ENCODE assay signal across 11 mouse cellular contexts in genomic region chr6:101293036-101293572, GRCm38 (mm10).
A peak's percentile ranks its signal among the peaks of the same experiment; 100 is the strongest.
DNase-seq lines count a peak whose midpoint lies in the region; ATAC-seq and TF ChIP-seq lines count a peak whose summit lies in the region.
"Had no signal": no experiment of that assay in that cellular context is flagged by ENCODE, and none has a peak within 500 bp of the region (broad histone marks: within the 10 kb centered on the region; RNA-seq: fewer than 3 reads in every experiment).

No protein-coding gene starts in this region.

- peak overlapping the region; percentile 62; the same call in 1 of the 2 replicates for H3K27ac ChIP-seq in hindbrain, embryonic 10.5 days
- no peak overlapping the region for H3K27ac ChIP-seq in hindbrain, embryonic 11.5 days (ENCODE audit: low read depth, low read length)
- H3K27ac ChIP-seq in MEL (ENCODE audit: control insufficient read depth, low read depth, low read length) = peak overlapping the region; percentile 56
- peak overlapping the region; percentile 29 for H3K27ac ChIP-seq in embryonic facial prominence, embryonic 14.5 days (replicated peaks; ENCODE audit: low read depth, low read length)
- H3K27ac ChIP-seq in limb, embryonic 12.5 days = peak overlapping the region; percentile 70

- H3K9ac ChIP-seq in hindbrain, embryonic 11.5 days (ENCODE audit: low read depth, low read length) = no peak overlapping the region
- peak overlapping the region; percentile 28; the same call in 1 of the 2 replicates for H3K9ac ChIP-seq in MEL (ENCODE audit: control insufficient read depth, low read depth, low read length, poor library complexity, severe bottlenecking)
- H3K9ac ChIP-seq in embryonic facial prominence, embryonic 14.5 days (ENCODE audit: low read depth, low read length) = no peak overlapping the region
- no peak overlapping the region for H3K9ac ChIP-seq in limb, embryonic 12.5 days (replicated peaks)

- TF ChIP-seq CTCF in MEL (IDR thresholded peaks at IDR 0.05 in 2 of 3, conservative IDR thresholded peaks at IDR 0.05 in 1 of 3; ENCODE audit: control insufficient read depth in 1 of 3, insufficient read depth in 1 of 3, low read depth in 2 of 3, low read length in 3 of 3, poor library complexity in 1 of 3, severe bottlenecking in 1 of 3) = no peak

- H3K79me2 ChIP-seq in MEL (ENCODE audit: control insufficient read depth, insufficient read depth, low read length, poor library complexity) = no peaks in the 10 kb centered on the region; the same call in 1 of the 2 replicates

- peaks cover 27% of the 10 kb centered on the region for H3K4me1 ChIP-seq in hindbrain, embryonic 10.5 days (replicated peaks)
- no peaks in the 10 kb centered on the region for H3K4me1 ChIP-seq in hindbrain, embryonic 11.5 days (replicated peaks; ENCODE audit: control insufficient read depth, insufficient read depth, low read length)
- peaks cover 28 to 68% of the 10 kb centered on the region in 2 experiments for H3K4me1 ChIP-seq in MEL (ENCODE audit: control insufficient read depth in 1 of 2, insufficient read depth in 2 of 2, low read length in 2 of 2)
- peaks cover 77% of the 10 kb centered on the region for H3K4me1 ChIP-seq in embryonic facial prominence, embryonic 14.5 days (ENCODE audit: control insufficient read depth, insufficient read depth, low read length)
- peaks cover 83% of the 10 kb centered on the region for H3K4me1 ChIP-seq in limb, embryonic 12.5 days (replicated peaks)

- 77% methylated on average over 12 of the region's 12 CpGs for WGBS in hindbrain, embryonic 10.5 days
- 76% methylated on average over 12 of the region's 12 CpGs for WGBS in hindbrain, embryonic 11.5 days
- WGBS in embryonic facial prominence, embryonic 14.5 days = 44% methylated on average over 12 of the region's 12 CpGs
- 42% methylated on average over 12 of the region's 12 CpGs for WGBS in limb, embryonic 12.5 days

- no peak for TF ChIP-seq RAD21 in MEL (IDR thresholded peaks at IDR 0.05; ENCODE audit: low read depth, low read length)

- TF ChIP-seq POLR2A in MEL (IDR thresholded peaks at IDR 0.05; ENCODE audit: control insufficient read depth in 1 of 2, insufficient read depth in 1 of 2, low read depth in 1 of 2, low read length in 2 of 2, poor library complexity in 1 of 2) = no peak

- no peak overlapping the region for H3K4me3 ChIP-seq in hindbrain, embryonic 10.5 days
- no peak overlapping the region for H3K4me3 ChIP-seq in hindbrain, embryonic 11.5 days (ENCODE audit: low read depth, low read length)
- no peak overlapping the region; a peak in 1 of 4 replicates for H3K4me3 ChIP-seq in MEL (ENCODE audit: control insufficient read depth in 1 of 2, insufficient read depth in 1 of 2, low read depth in 2 of 2, low read length in 2 of 2)
- no peak overlapping the region for H3K4me3 ChIP-seq in embryonic facial prominence, embryonic 14.5 days (ENCODE audit: low read depth, low read length)
- no peak overlapping the region for H3K4me3 ChIP-seq in limb, embryonic 12.5 days (replicated peaks)

- no peaks in the 10 kb centered on the region for H3K9me3 ChIP-seq in hindbrain, embryonic 10.5 days
- no peaks in the 10 kb centered on the region for H3K9me3 ChIP-seq in hindbrain, embryonic 11.5 days (ENCODE audit: control insufficient read depth, low read length)
- no peaks in the 10 kb centered on the region for H3K9me3 ChIP-seq in MEL (replicated peaks; ENCODE audit: insufficient read depth, low read length)
- no peaks in the 10 kb centered on the region for H3K9me3 ChIP-seq in embryonic facial prominence, embryonic 14.5 days (ENCODE audit: control insufficient read depth, low read length)
- no peaks in the 10 kb centered on the region for H3K9me3 ChIP-seq in limb, embryonic 12.5 days

- no peak overlapping the region for H3K4me2 ChIP-seq in hindbrain, embryonic 11.5 days (replicated peaks; ENCODE audit: low read depth, low read length)
- no peak overlapping the region; the same call in 1 of the 2 replicates for H3K4me2 ChIP-seq in embryonic facial prominence, embryonic 14.5 days (ENCODE audit: low read depth, low read length)
- peak overlapping the region; percentile 4; the same call in 1 of the 2 replicates for H3K4me2 ChIP-seq in limb, embryonic 12.5 days

- no peaks in the 10 kb centered on the region for H3K27me3 ChIP-seq in hindbrain, embryonic 10.5 days (ENCODE audit: insufficient read depth, poor library complexity, severe bottlenecking)
- no peaks in the 10 kb centered on the region for H3K27me3 ChIP-seq in hindbrain, embryonic 11.5 days (ENCODE audit: control insufficient read depth, insufficient read depth, low read length)
- no peaks in the 10 kb centered on the region for H3K27me3 ChIP-seq in MEL (ENCODE audit: control insufficient read depth in 1 of 2, insufficient read depth in 2 of 2, low read length in 2 of 2)
- H3K27me3 ChIP-seq in embryonic facial prominence, embryonic 14.5 days (replicated peaks; ENCODE audit: control insufficient read depth, insufficient read depth, low read length) = no peaks in the 10 kb centered on the region
- peaks cover 3% of the 10 kb centered on the region; the same call in 1 of the 2 replicates for H3K27me3 ChIP-seq in limb, embryonic 12.5 days

- H3K36me3 ChIP-seq in hindbrain, embryonic 10.5 days = no peaks in the 10 kb centered on the region
- no peaks in the 10 kb centered on the region for H3K36me3 ChIP-seq in hindbrain, embryonic 11.5 days (ENCODE audit: control insufficient read depth, insufficient read depth, low read length)
- H3K36me3 ChIP-seq in MEL (ENCODE audit: control insufficient read depth in 1 of 2, insufficient read depth in 2 of 2, low read length in 2 of 2) = peaks cover 0 to 68% of the 10 kb centered on the region in 2 experiments; a peak in 2 of 4 replicates
- no peaks in the 10 kb centered on the region for H3K36me3 ChIP-seq in embryonic facial prominence, embryonic 14.5 days (ENCODE audit: control insufficient read depth, insufficient read depth, low read length)
- no peaks in the 10 kb centered on the region for H3K36me3 ChIP-seq in limb, embryonic 12.5 days

- TF ChIP-seq EP300 in MEL (IDR thresholded peaks at IDR 0.05; ENCODE audit: low read depth in 1 of 2, low read length in 2 of 2) = no peak

- DNase-seq in hindbrain, embryonic 10.5 days (ENCODE audit: low spot score) = no peak
- DNase-seq in hindbrain, embryonic 11.5 days (ENCODE audit: low spot score) = no peak
- DNase-seq in MEL (ENCODE audit: low read depth, low spot score) = no peak
- peak; percentile 80 for DNase-seq in embryonic facial prominence, embryonic 14.5 days (ENCODE audit: low spot score)
- no peak for DNase-seq in frontal cortex, postnatal 25 days (ENCODE audit: low spot score in 2 of 2)
- no peak for DNase-seq in adipocyte (ENCODE audit: low spot score)
- DNase-seq: gastrocnemius, postnatal 36 days; right cerebral cortex, postnatal 14 days had no signal

- no peak for ATAC-seq in hindbrain, embryonic 11.5 days (ENCODE audit: low FRiP score)
- ATAC-seq in embryonic facial prominence, embryonic 14.5 days (ENCODE audit: low read depth) = peak; percentile 58; the same call in 1 of the 2 replicates
- ATAC-seq in limb, embryonic 12.5 days (ENCODE audit: insufficient number of reproducible peaks, insufficient read depth, low FRiP score, low TSS enrichment, low read depth) = peak; percentile 63
- no peak for ATAC-seq in frontal cortex, adult (ENCODE audit: low TSS enrichment)
- ATAC-seq: CD4-positive, CD25-positive, alpha-beta regulatory T cell, adult 4 months had no signal

TF ChIP-seq in MEL, 35 proteins besides CTCF, POLR2A, EP300 and RAD21:
- TF ChIP-seq TCF12 (IDR thresholded peaks at IDR 0.05; ENCODE audit: low read depth, low read length) (peak; percentile 66), CHD2 (IDR thresholded peaks at IDR 0.05; ENCODE audit: low read length) (no peak), MAFK (IDR thresholded peaks at IDR 0.05; ENCODE audit: borderline replicate concordance, low read depth, low read length) (peak; percentile 79; the same call in 1 of the 2 replicates), ETS1 (IDR thresholded peaks at IDR 0.05; ENCODE audit: low read depth, low read length) (peak; percentile 70; the same call in 1 of the 2 replicates), NELFE (IDR thresholded peaks at IDR 0.05; ENCODE audit: low read depth, low read length) (no peak), USF2 (IDR thresholded peaks at IDR 0.05; ENCODE audit: borderline replicate concordance in 1 of 2, insufficient read depth in 1 of 2, low read depth in 1 of 2, low read length in 2 of 2) (no peak), SMC3 (IDR thresholded peaks at IDR 0.05; ENCODE audit: low read depth, low read length) (no peak), GATA1 (IDR thresholded peaks at IDR 0.05; ENCODE audit: low read depth, low read length) (0 out of 2 replicates have a peak, but pooled peaks have one; percentile 4), POLR2AphosphoS2 (IDR thresholded peaks at IDR 0.05; ENCODE audit: low read length) (no peak), GABPA (IDR thresholded peaks at IDR 0.05; ENCODE audit: low read depth, low read length) (no peak), ZMIZ1 (IDR thresholded peaks at IDR 0.05; ENCODE audit: low read depth, low read length) (no peak), BHLHE40 (IDR thresholded peaks at IDR 0.05; ENCODE audit: borderline replicate concordance, low read depth, low read length) (no peak), SIN3A (IDR thresholded peaks at IDR 0.05; ENCODE audit: low read length) (no peak), MAX (IDR thresholded peaks at IDR 0.05; ENCODE audit: low read length) (no peak), HCFC1 (IDR thresholded peaks at IDR 0.05; ENCODE audit: low read depth, low read length) (no peak), ZNF384 (IDR thresholded peaks at IDR 0.05; ENCODE audit: low read depth, low read length) (no peak), TAL1 (IDR thresholded peaks at IDR 0.05; ENCODE audit: low read length) (no peak; the same call in 1 of the 2 replicates), E2F4 (IDR thresholded peaks at IDR 0.05; ENCODE audit: borderline replicate concordance, low read depth, low read length) (no peak), MEF2A (IDR thresholded peaks at IDR 0.05; ENCODE audit: extremely low read depth, insufficient replicate concordance, low read depth, low read length, poor library complexity, severe bottlenecking) (no peak), TBP (IDR thresholded peaks at IDR 0.05; ENCODE audit: low read depth, low read length) (no peak)

Comparison
In these comparisons a context has a peak if more than half of its experiments do, and no peak if none do; other contexts are left out.
1. ATAC-seq: peak in embryonic facial prominence, embryonic 14.5 days (single experiment) and limb, embryonic 12.5 days (single experiment); none in hindbrain, embryonic 11.5 days (single experiment) and frontal cortex, adult (single experiment).